Mouse (Mus musculus) 3T3-L1 (cell line): ENCODE data around the gene Rp9.
A peak's percentile ranks its signal among the peaks of the same experiment; 100 is the strongest.
"Not testable (repeated sequence)": the region's sequence is repeated elsewhere in the genome, so short reads cannot be mapped to it uniquely, and the experiment has no call there.

Experiments used
- DNase-seq: peaks from one replicate; pipeline ENCODE4 v3.0.0-alpha.2; 2015; ENCODE audit warnings: low read depth, low spot score

Rp9 gene

GRCm38 (mm10) chr9:22420491-22420890, 49.1 kb downstream of the Rp9 start:
- no peak for DNase-seq

- no peak for DNase-seq
Measured at GRCm38 (mm10) chr9:22419877-22420276, 49.7 kb downstream of the Rp9 start.

- DNase-seq = no peak
Measured at GRCm38 (mm10) chr9:22417547-22417946, 52.0 kb downstream of the Rp9 start.

- no peak for DNase-seq
Measured at GRCm38 (mm10) chr9:22416187-22416586, 53.4 kb downstream of the Rp9 start.

- DNase-seq = peak; percentile 97
Measured at GRCm38 (mm10) chr9:22411002-22411857, 58.3 kb downstream of the Rp9 start, which contains the start of gene 9530077C05Rik. 9530077C05Rik (plus strand) TSS chr9:22411513.

- peak; percentile 8 for DNase-seq
Measured at GRCm38 (mm10) chr9:22409501-22409900, 60.0 kb downstream of the Rp9 start.

GRCm38 (mm10) chr9:22408344-22408743, 61.2 kb downstream of the Rp9 start:
- peak; percentile 56 for DNase-seq

GRCm38 (mm10) chr9:22407633-22408032, 61.9 kb downstream of the Rp9 start:
- DNase-seq = not testable (repeated sequence)

GRCm38 (mm10) chr9:22405414-22405813, 64.1 kb downstream of the Rp9 start:
- no peak for DNase-seq

- DNase-seq = not testable (repeated sequence)
Measured at GRCm38 (mm10) chr9:22403501-22403900, 66.0 kb downstream of the Rp9 start.

GRCm38 (mm10) chr9:22402976-22403375, 66.6 kb downstream of the Rp9 start:
- no peak for DNase-seq

GRCm38 (mm10) chr9:22402001-22402400, 67.5 kb downstream of the Rp9 start:
- no peak for DNase-seq

- DNase-seq = peak; percentile 62
Measured at GRCm38 (mm10) chr9:22399021-22399420, 70.5 kb downstream of the Rp9 start.

GRCm38 (mm10) chr9:22394725-22395124, 74.8 kb downstream of the Rp9 start:
- no peak for DNase-seq

- peak; percentile 98 for DNase-seq
Measured at GRCm38 (mm10) chr9:22390390-22390789, 79.2 kb downstream of the Rp9 start.

GRCm38 (mm10) chr9:22389736-22390245, 79.8 kb downstream of the Rp9 start:
- DNase-seq = peak; percentile 51

- DNase-seq = peak; percentile 88
Measured at GRCm38 (mm10) chr9:22389021-22389476, 80.5 kb downstream of the Rp9 start, which contains the start of gene Anln. Anln (minus strand) TSS chr9:22389188.

- DNase-seq = peak; percentile 69
Measured at GRCm38 (mm10) chr9:22388401-22388980, 81.1 kb downstream of the Rp9 start.

- DNase-seq = no peak
Measured at GRCm38 (mm10) chr9:22387901-22388300, 81.6 kb downstream of the Rp9 start.

GRCm38 (mm10) chr9:22385890-22386289, 83.7 kb downstream of the Rp9 start:
- DNase-seq = peak; percentile 93

- no peak for DNase-seq
Measured at GRCm38 (mm10) chr9:22376086-22376485, 93.5 kb downstream of the Rp9 start.

- peak; percentile 66 for DNase-seq
Measured at GRCm38 (mm10) chr9:22372760-22373159, 96.8 kb downstream of the Rp9 start.
